18 mouse cellular contexts compared by ENCODE assay signal in the genomic region with DNA sequence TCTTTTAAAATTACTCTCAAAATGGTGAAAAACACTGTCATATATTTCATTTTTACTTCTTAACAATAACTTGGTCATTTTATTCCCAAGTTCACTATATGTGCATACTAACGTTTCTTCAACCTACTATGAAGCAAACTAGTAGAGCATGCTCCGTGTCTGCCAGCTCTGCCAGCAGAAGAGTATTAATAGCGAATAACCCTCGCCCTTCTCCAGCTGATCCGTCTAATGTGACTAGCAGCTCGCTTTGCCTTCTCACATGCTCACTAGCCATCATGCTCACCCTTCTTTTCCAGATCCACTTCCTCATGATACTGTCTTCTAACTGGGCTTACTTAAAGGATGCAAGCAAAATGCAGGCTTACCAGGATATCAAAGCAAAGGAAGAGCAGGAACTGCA. TPM values are rescaled to one million over a fixed set of nuclear protein-coding genes. Genes with fewer than 3 reads are reported as not detected.
DNase-seq lines count a peak whose midpoint lies in the region; TF ChIP-seq lines count a peak whose summit lies in the region.
"Had no signal": no experiment of that assay in that cellular context is flagged by ENCODE, and none has a peak within 500 bp of the region (broad histone marks: within the 10 kb centered on the region; RNA-seq: fewer than 3 reads in every experiment).

No protein-coding gene starts in this region.

- no peak overlapping the region for H3K4me3 ChIP-seq in gastrocnemius, adult 2 months
- H3K4me3 ChIP-seq: embryonic facial prominence, embryonic 10.5 days; embryonic facial prominence, embryonic 12.5 days; forebrain, embryonic 13.5 days; forebrain, embryonic 15.5 days had no signal

- H3K27ac ChIP-seq in gastrocnemius, adult 2 months, result peak overlapping the region; percentile 81
- H3K27ac ChIP-seq: embryonic facial prominence, embryonic 10.5 days; embryonic facial prominence, embryonic 12.5 days; forebrain, embryonic 13.5 days; forebrain, embryonic 15.5 days had no signal

- TF ChIP-seq CTCF in gastrocnemius, adult 2 months (IDR thresholded peaks at IDR 0.05), result no peak

- intact Hi-C loops in gastrocnemius, adult 2 months (cut with DNase I), result no loop called here
- intact Hi-C loops in gastrocnemius, postnatal 14 days (cut with DNase I; ENCODE audit: low total_unique reads), result no loop called here

- peak; percentile 61 for DNase-seq in gastrocnemius, adult 2 months
- no peak for DNase-seq in gastrocnemius, postnatal 14 days
- DNase-seq in gastrocnemius, postnatal 25 days, result peak; percentile 16
- DNase-seq in gastrocnemius, postnatal 4 days (ENCODE audit: low spot score in 2 of 2), result no peak
- peak; percentile 58 for DNase-seq in skeletal muscle tissue, adult 2 months (ENCODE audit: low read depth, low spot score)
- DNase-seq in layer of hippocampus, adult 8-10 months (ENCODE audit: low spot score in 2 of 2), result no peak
- DNase-seq: adrenal gland, adult 8-10 months; adrenal gland, postnatal 14 days; adrenal gland, postnatal 36 days; cerebellum, adult 11-12 months; cerebellum, adult 2 months; cerebellum, adult 9-10 months; cerebellum, postnatal 10 days; cerebellum, postnatal 25 days had no signal

RNA-seq across cellular contexts. Expression of a gene that starts 53.7 kb away (rescaled TPM):
- 10 to 100 TPM; 19.2 to 20.0 TPM for total RNA-seq in gastrocnemius, adult 2 months (2021)
- total RNA-seq in gastrocnemius, postnatal 14 days (2021), result 10 to 100 TPM; 17.6 to 18.1 TPM
- 10 to 100 TPM; 13.7 to 18.0 TPM for total RNA-seq in gastrocnemius, postnatal 25 days (2021)
- 10 to 100 TPM; 14.1 to 20.9 TPM for total RNA-seq in gastrocnemius, postnatal 4 days (2021)
- total RNA-seq in layer of hippocampus, adult 8-10 months (2022), result 10 to 100 TPM; 41.9 to 56.4 (median 52.3) TPM

RNA-seq across cellular contexts. Expression of a gene that starts 53.8 kb away (rescaled TPM):
- 1 to 10 TPM; 4.6 to 6.2 TPM for total RNA-seq in gastrocnemius, adult 2 months (2021)
- total RNA-seq in gastrocnemius, postnatal 14 days (2021), result 1 to 10 TPM; 4.7 to 6.0 TPM
- total RNA-seq in gastrocnemius, postnatal 25 days (2021), result 1 to 10 TPM; 4.1 to 4.8 TPM
- total RNA-seq in gastrocnemius, postnatal 4 days (2021), result 1 to 10 TPM; 8.0 to 9.3 TPM
- 1 to 10 TPM; 4.5 to 6.6 (median 5.7) TPM for total RNA-seq in layer of hippocampus, adult 8-10 months (2022)

Comparison
In these comparisons a context has a peak if more than half of its experiments do, and no peak if none do; other contexts are left out.
1. DNase-seq: peak in gastrocnemius, adult 2 months (single experiment), gastrocnemius, postnatal 25 days (single experiment) and skeletal muscle tissue, adult 2 months (single experiment); none in gastrocnemius, postnatal 14 days (single experiment), gastrocnemius, postnatal 4 days (0 of 2) and layer of hippocampus, adult 8-10 months (0 of 2).